Mouse (Mus musculus) brown adipose tissue, adult 24 weeks (tissue): ENCODE measurements at regions not wholly inside any gene's neighbourhood (a gene's known extent, or its start where the extent isn't known, plus 50 kb on each side); places are given as distances from the start of the nearest gene placed in this dataset.

Source experiments
- H3K27ac ChIP-seq: fragments of 200-500 bp; replicated peaks from 2 replicates; pipeline ENCODE4 v1.5.1; 2012; ENCODE audit warnings: low read depth, mild to moderate bottlenecking, low read length
- H3K4me1 ChIP-seq: fragments of 200-500 bp; 2 replicates; pipeline ENCODE4 v1.6.1; 2012; ENCODE audit warnings: low read length, mixed read lengths; ENCODE audit not compliant: control insufficient read depth, insufficient read depth, insufficient read length
- H3K4me3 ChIP-seq: fragments of 200-500 bp; 2 replicates; pipeline ENCODE4 v1.5.1; 2012; ENCODE audit warnings: low read depth, mild to moderate bottlenecking, low read length, moderate library complexity; ENCODE audit not compliant: insufficient read depth

GRCm38 (mm10) chr16:24142915-24143541 lies 154.4 kb upstream of the Bcl6 start:
- H3K4me1 ChIP-seq: peaks cover 5% of the 10 kb centered on the region; the same call in 1 of the 2 replicates
- peak overlapping the region; percentile 51; the same call in 1 of the 2 replicates for H3K27ac ChIP-seq
- H3K4me3 ChIP-seq: no peak overlapping the region

GRCm38 (mm10) chr16:24139109-24139508 lies 150.5 kb upstream of the Bcl6 start:
- Histone ChIP-seq H3K4me1 (peaks cover 14% of the 10 kb centered on the region), H3K27ac (peak overlapping the region; percentile 69), H3K4me3 (no peak overlapping the region)

- H3K4me1 ChIP-seq: peaks cover 14% of the 10 kb centered on the region
- 0 out of 2 replicates have a peak overlapping the region, but pooled peaks have one; percentile 19 for H3K27ac ChIP-seq
- no peak overlapping the region for H3K4me3 ChIP-seq
These were observed 148.8 kb upstream of the Bcl6 start for GRCm38 (mm10) chr16:24137266-24138033.

- Histone ChIP-seq H3K4me1 (peaks cover 14% of the 10 kb centered on the region), H3K27ac (peak overlapping the region; percentile 87), H3K4me3 (no peak overlapping the region)
These were observed 148.0 kb upstream of the Bcl6 start for GRCm38 (mm10) chr16:24136483-24137148.

GRCm38 (mm10) chr16:24135841-24136240 lies 147.2 kb upstream of the Bcl6 start:
- Histone ChIP-seq H3K4me1 (peaks cover 14% of the 10 kb centered on the region), H3K4me3 (no peak overlapping the region), H3K27ac (peak overlapping the region; percentile 87)

- no peak overlapping the region for H3K4me3 ChIP-seq
- H3K4me1 ChIP-seq: peaks cover 14% of the 10 kb centered on the region
These were observed 146.7 kb upstream of the Bcl6 start for GRCm38 (mm10) chr16:24135351-24135750.

GRCm38 (mm10) chr16:24134486-24135050 lies 145.9 kb upstream of the Bcl6 start:
- Histone ChIP-seq H3K4me3 (no peak overlapping the region), H3K4me1 (peaks cover 14% of the 10 kb centered on the region), H3K27ac (no peak overlapping the region)

More at GRCm38 (mm10) chr16:24135351-24135750, 146.7 kb upstream of the Bcl6 start:
- peak overlapping the region; percentile 87; the same call in 1 of the 2 replicates for H3K27ac ChIP-seq

- H3K27ac ChIP-seq: no peak overlapping the region
- peaks cover 7% of the 10 kb centered on the region for H3K4me1 ChIP-seq
- no peak overlapping the region for H3K4me3 ChIP-seq
These were observed 142.0 kb upstream of the Bcl6 start for GRCm38 (mm10) chr16:24130646-24131045.

- H3K4me3 ChIP-seq: no peak overlapping the region
- H3K27ac ChIP-seq: 0 out of 2 replicates have a peak overlapping the region, but pooled peaks have one; percentile 35
- peaks cover 6% of the 10 kb centered on the region; the same call in 1 of the 2 replicates for H3K4me1 ChIP-seq
These were observed 141.0 kb upstream of the Bcl6 start for GRCm38 (mm10) chr16:24129701-24130100.

- Histone ChIP-seq H3K27ac (peak overlapping the region; percentile 80), H3K4me3 (no peak overlapping the region), H3K4me1 (peaks cover 6% of the 10 kb centered on the region; the same call in 1 of the 2 replicates)
These were observed 139.9 kb upstream of the Bcl6 start for GRCm38 (mm10) chr16:24128566-24128965.

GRCm38 (mm10) chr16:24124766-24125165 lies 136.1 kb upstream of the Bcl6 start:
- Histone ChIP-seq H3K27ac (peak overlapping the region; percentile 94), H3K4me3 (no peak overlapping the region), H3K4me1 (peaks cover 6% of the 10 kb centered on the region; the same call in 1 of the 2 replicates)

GRCm38 (mm10) chr16:24124083-24124482 lies 135.4 kb upstream of the Bcl6 start:
- H3K27ac ChIP-seq: peak overlapping the region; percentile 86
- no peak overlapping the region for H3K4me3 ChIP-seq
- peaks cover 6% of the 10 kb centered on the region; the same call in 1 of the 2 replicates for H3K4me1 ChIP-seq

- Histone ChIP-seq H3K4me3 (no peak overlapping the region), H3K4me1 (0 out of 2 replicates have a peak, but pooled peaks cover 2% of the 10 kb centered on the region), H3K27ac (no peak overlapping the region)
These were observed 133.0 kb upstream of the Bcl6 start for GRCm38 (mm10) chr16:24121633-24122032.

- no peak overlapping the region for H3K4me3 ChIP-seq
- H3K27ac ChIP-seq: no peak overlapping the region
- 0 out of 2 replicates have a peak, but pooled peaks cover 2% of the 10 kb centered on the region for H3K4me1 ChIP-seq
These were observed 132.2 kb upstream of the Bcl6 start for GRCm38 (mm10) chr16:24120836-24121235.

- Histone ChIP-seq H3K4me3 (no peak overlapping the region), H3K27ac (no peak overlapping the region), H3K4me1 (no peaks in the 10 kb centered on the region)
These were observed 129.8 kb upstream of the Bcl6 start for GRCm38 (mm10) chr16:24118487-24118886.
